Mouse (Mus musculus) cerebellum, adult 8-10 months (tissue): ENCODE data around the gene Vmn1r4.

Source experiments
- DNase-seq: peaks from one replicate; pipeline ENCODE4 v3.0.0; 2022

Vmn1r4 gene

DNA sequence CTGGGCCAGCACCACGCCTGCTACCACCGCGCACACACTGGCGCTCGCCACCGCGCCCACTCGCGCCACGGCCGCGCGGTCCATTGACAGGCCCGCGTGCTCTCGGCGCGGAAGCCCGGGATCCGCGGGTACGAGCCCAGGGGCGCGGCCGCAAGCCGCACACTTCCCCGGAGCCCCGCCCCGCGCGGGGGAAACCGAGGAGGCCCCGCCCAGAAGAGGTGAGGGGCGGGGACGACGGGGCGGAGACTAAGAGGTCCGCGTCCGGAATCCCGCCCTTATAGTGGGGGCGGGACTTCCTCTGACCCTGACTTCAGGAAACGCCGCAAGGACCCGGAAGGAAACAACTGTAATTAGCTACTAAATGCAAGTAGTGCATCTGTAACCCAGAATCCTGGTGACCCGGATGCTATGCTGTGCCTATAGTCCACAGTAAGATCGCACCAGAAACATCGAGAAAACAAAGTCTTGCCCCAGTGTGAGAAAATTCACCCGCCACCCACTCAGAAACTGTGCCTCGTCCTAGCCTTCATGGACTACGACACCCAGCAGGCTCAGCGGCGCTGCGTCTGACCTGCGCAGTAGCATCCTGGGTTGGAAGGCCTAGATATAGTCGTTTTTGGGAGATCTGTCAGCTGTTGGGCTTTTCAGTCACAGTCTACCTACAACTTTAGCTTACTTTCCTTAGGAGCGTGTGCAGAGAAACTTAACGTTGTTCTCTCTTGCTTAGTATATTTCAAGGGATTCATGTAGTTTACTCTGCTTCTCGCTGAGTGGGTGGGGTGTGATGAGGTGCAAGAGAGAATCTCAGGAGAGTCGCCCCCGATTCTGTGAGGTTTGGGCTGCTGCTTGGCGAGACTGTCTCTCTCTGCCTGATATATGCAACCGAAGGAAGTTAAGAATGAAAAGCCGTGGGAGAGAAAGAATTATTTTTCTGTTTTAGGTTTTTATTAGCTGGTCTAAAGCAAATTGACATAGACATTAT lies at the start of gene Vmn1r4, which contains the start of gene Nt5c3:
Gene Vmn1r4, plus strand, starts transcription at position 290 of the 982 bp plus-strand sequence.
Gene Nt5c3, minus strand, starts transcription at position 207 of the 982 bp plus-strand sequence.
- peak; percentile 94 for DNase-seq

DNA sequence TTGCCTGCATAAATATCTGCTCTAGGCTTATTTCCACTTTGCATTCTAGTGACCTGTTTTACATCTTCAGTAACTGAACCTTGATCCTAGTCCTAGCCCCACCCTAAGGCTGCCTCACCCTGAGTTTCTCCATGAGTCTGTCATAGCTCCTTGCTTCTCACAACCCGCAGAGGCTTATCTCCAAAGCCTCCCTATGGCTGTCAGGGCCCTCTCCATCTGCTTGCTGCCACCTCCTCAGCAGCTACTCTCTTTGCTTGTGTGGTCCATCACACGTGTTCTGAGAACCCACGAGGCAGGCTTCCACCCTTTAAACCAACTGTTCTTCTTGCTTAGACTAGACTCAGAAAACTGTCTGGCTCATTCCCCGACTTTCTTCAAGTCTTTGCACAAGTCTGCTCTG lies 46.9 kb upstream of the Vmn1r4 start:
- DNase-seq, result no peak

DNA sequence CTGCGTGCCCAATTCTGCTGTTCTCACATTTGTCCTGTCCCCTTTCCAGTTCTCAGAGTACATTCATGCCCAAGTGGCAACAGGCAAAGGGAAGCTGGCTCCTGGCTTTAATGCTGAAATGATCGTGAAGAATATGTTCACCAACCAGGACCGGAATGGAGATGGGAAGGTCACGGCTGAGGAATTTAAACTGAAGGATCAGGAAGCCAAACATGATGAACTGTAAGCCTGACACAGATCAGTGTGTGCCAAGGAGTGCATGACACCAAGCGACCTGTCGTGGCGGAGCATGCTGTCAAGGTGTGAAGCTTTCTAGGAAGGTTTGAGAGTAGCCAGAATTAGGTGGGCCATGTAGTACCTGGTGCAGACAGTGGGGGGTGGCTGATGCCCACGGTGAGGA lies 45.8 kb upstream of the Vmn1r4 start:
- DNase-seq, result no peak

- DNase-seq, result no peak
These were observed 44.4 kb upstream of the Vmn1r4 start for GRCm38 (mm10) chr6:56879352-56879955.

- DNase-seq, result no peak
These were observed 35.3 kb upstream of the Vmn1r4 start for GRCm38 (mm10) chr6:56888561-56888960.

DNA sequence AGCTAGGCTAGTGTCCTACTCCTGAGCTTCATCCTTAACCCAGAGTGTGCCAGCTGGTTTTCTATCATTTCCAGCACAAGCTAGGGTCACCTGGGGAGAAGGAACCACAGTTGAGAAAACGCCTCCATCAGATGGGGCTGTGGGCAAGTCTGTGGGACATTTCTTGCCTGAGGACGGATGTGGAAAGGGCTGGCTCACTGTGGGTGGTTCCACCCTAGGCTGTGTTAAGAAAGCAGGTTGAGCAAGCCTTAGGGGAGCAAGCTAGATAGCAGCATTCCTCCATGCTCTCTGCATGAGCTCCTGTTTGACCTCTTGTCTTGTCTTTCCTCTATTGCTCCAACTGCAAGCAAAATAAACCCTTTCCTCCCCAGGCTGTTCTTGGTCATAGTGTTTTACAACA lies 33.1 kb upstream of the Vmn1r4 start:
- DNase-seq, result no peak

- DNase-seq, result no peak
These were observed 24.2 kb upstream of the Vmn1r4 start for GRCm38 (mm10) chr6:56899601-56900000.

DNA sequence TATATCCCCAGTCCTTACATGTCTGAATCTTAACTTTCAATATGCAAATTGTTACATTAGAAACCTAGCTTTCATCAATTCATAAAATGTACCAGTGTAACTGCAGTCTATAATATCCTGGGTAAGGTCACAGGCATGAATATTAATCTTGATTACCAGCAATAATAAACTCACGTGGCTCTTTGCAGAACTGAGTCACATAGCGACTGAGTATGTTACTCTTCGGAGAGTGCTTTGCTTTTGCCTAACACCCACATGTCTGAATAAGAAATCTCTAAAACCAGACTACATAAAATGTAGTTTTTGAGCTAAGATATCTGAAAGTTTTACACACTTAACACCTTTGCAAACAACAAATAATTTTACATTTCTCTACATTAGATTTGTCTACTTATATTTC lies 22.5 kb upstream of the Vmn1r4 start:
- DNase-seq, result no peak

- no peak for DNase-seq
These were observed 21.9 kb upstream of the Vmn1r4 start for GRCm38 (mm10) chr6:56901824-56902386.

GRCm38 (mm10) chr6:56902606-56903520 lies 21.0 kb upstream of the Vmn1r4 start:
- no peak for DNase-seq

- DNase-seq, result no peak
These were observed 20.0 kb upstream of the Vmn1r4 start for GRCm38 (mm10) chr6:56903831-56904230.

GRCm38 (mm10) chr6:56904330-56904729 lies 19.5 kb upstream of the Vmn1r4 start:
- DNase-seq, result no peak

DNA sequence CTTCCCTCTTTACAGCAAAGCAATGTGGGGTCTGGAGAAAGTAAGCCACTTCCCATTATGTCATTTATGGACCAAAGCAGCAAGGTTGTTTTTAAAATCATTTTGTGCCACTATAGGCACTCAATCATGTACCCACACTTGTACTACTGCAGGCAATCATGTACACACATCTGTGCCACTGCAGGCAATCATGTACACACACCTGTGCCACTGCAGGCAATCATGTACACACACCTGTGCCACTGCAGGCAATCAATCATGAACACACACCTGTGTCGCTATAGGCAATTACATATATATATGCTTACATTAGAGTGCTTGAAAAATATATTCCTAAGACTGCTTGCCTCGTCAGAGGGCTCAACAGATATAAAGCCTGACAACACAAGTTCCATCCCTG lies 18.8 kb upstream of the Vmn1r4 start:
- DNase-seq, result no peak

DNA sequence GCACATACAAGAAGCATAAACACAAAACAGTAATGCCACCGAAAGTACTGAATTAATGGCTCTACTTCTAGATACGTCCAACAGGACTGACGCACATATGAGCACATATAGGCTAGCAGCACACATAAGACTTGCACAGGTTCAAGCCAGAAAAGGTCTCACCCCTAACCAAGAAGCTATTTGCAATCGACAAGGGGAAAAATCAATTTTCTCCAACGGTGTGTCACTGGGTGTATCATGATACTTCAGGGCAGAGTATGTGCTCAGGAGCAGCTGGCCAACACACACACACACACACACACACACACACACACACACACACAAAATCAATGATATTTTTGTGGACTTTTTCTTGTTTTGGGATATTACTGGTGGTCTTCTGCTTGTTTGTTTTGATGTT lies 18.3 kb upstream of the Vmn1r4 start:
- DNase-seq, result no peak

GRCm38 (mm10) chr6:56906121-56906846 lies 17.5 kb upstream of the Vmn1r4 start:
- no peak for DNase-seq

GRCm38 (mm10) chr6:56907973-56908372 lies 15.8 kb upstream of the Vmn1r4 start:
- DNase-seq, result no peak

DNA sequence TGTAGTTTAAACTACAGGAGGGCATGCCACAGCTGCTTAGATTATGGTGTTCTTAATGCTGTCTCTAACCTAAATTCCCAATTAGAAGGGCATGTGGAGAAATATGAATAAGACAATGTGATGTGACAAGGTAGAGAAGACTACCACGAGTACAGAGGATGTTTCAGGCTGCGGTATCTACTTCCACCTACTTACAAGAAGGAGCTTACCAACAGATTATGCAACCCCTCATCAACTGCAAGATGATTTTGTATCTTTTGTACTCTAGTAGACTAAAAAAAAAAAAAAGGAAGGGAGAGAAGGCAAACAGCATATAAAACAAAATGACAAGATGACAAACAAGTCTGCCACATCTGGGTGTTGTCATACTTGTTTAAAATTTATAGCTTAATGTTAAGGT lies 15.4 kb upstream of the Vmn1r4 start:
- DNase-seq, result no peak

DNA sequence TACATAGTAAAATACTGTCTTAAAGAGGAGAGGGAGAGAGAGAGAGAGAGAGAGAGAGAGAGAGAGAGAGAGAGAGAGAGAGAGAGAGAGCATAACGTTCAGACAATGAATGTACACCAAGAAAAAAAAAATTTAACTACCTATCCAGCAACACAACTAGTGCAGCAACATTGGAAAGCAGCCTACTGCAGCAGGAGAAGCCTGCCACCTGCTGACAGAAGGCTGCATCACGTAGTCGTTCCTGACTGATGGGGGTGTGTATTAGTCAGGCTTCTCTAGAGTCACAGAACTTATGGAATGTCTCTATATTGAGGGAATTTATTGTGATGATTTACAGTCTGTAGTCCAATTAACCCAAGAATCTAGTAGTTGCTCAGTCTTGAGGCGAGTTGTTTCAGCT lies 14.9 kb upstream of the Vmn1r4 start:
- no peak for DNase-seq

GRCm38 (mm10) chr6:56910910-56911309 lies 12.9 kb upstream of the Vmn1r4 start:
- DNase-seq, result no peak

GRCm38 (mm10) chr6:56913092-56913858 lies 10.5 kb upstream of the Vmn1r4 start:
- no peak for DNase-seq

DNA sequence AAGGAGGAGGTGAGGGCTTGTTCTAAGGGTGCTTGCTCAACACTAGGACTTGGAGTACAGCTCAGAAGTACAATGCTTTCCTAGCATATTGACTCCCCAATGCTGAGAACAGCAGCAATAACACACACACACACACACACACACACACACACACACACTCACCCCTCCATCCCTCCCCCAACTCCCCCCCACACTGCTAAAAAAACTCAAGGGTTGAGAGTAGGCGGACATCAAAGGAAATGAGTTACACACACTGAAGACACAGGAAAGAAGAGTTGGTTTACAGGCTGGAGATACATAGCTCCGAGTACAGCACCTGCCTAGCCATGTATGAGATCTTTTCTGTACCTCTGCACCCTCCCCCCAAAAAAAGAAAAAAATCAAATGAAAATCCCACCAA lies 7.5 kb upstream of the Vmn1r4 start:
- no peak for DNase-seq
